Mouse (Mus musculus) stomach, postnatal 0 days (tissue): Measurements from ENCODE around the gene St3gal6. TPM values are rescaled to one million over a fixed set of nuclear protein-coding genes. Genes with fewer than 3 reads are reported as not detected.

Experiments used
- ATAC-seq: fragments of 200-750 bp; cut with Nextera tagmentation; 2 replicates; pipeline ENCODE4 v1.8.0; 2017; ENCODE audit not compliant: low FRiP score, low TSS enrichment
- DNase-seq: peaks from one replicate; pipeline ENCODE4 v3.0.0-alpha.2; 2016; ENCODE audit warnings: low spot score
- H3K27ac ChIP-seq: fragments of 300-500 bp; sonication (generic); replicated peaks from 2 replicates; pipeline ENCODE4 v1.5.1; 2014; ENCODE audit warnings: mild to moderate bottlenecking, control low read depth
- H3K27me3 ChIP-seq: fragments of 300-500 bp; sonication (generic); 2 replicates; pipeline ENCODE4 v1.6.1; 2014; ENCODE audit warnings: low read length; ENCODE audit not compliant: control insufficient read depth, insufficient read depth
- H3K36me3 ChIP-seq: fragments of 300-500 bp; sonication (generic); 2 replicates; pipeline ENCODE4 v1.6.1; 2014; ENCODE audit warnings: low read length, mixed read lengths; ENCODE audit not compliant: control insufficient read depth, insufficient read depth
- H3K4me1 ChIP-seq: fragments of 300-500 bp; sonication (generic); replicated peaks from 2 replicates; pipeline ENCODE4 v1.6.1; 2014; ENCODE audit warnings: antibody characterized with exemption; ENCODE audit not compliant: control insufficient read depth, insufficient read depth
- H3K4me2 ChIP-seq: fragments of 300-500 bp; sonication (generic); replicated peaks from 2 replicates; pipeline ENCODE4 v1.6.1; 2014; ENCODE audit warnings: low read depth, mild to moderate bottlenecking, control low read depth, moderate library complexity
- H3K4me3 ChIP-seq: fragments of 300-500 bp; sonication (generic); 2 replicates; pipeline ENCODE4 v1.5.1; 2014; ENCODE audit warnings: low read depth, low read length, control low read depth
- H3K9ac ChIP-seq: fragments of 300-500 bp; sonication (generic); 2 replicates; pipeline ENCODE4 v1.6.1; 2014; ENCODE audit warnings: mild to moderate bottlenecking, low read length, control low read depth, mixed read lengths
- H3K9me3 ChIP-seq: fragments of 300-500 bp; sonication (generic); 2 replicates; pipeline ENCODE4 v1.6.1; 2016; ENCODE audit warnings: low read length; ENCODE audit not compliant: control insufficient read depth
- CTCF ChIP-seq: IDR thresholded peaks from 2 replicates; pipeline ENCODE4 v1.5.1; 2016; ENCODE audit warnings: antibody characterized with exemption, low read depth, mild to moderate bottlenecking, moderate library complexity
- EP300 ChIP-seq: optimal IDR thresholded peaks from 2 replicates; pipeline ENCODE3; 2016; ENCODE audit warnings: antibody characterized with exemption
- WGBS: fragments of 180-500 bp; shearing (Covaris S2); extraction: QIAGEN DNeasy Blood & Tissue Kit; methylation state at CpG from one replicate; pipeline ENCODE4 v1.1.7; 2014; 5-methylcytosine and 5-hydroxymethylcytosine counted together
- polyA plus RNA-seq: library from polyadenylated mRNA; unstranded; fragments of >200 nt; fragmentation: Nextera tagmentation; extraction: Ambion mirVana; gene quantifications from 2 replicates; pipeline ENCODE4 v1.2.1, GENCODE M21; 2015

St3gal6 gene
- polyA plus RNA-seq, 1 experiment from 2014 or later, result 8.0 TPM

GRCm38 (mm10) chr16:58497886-58498713, 25.9 kb downstream of the St3gal6 start:
- 55% methylated on average over 9 of the region's 9 CpGs for WGBS

GRCm38 (mm10) chr16:58496791-58497190, 27.3 kb downstream of the St3gal6 start:
- Histone ChIP-seq H3K4me1 (0 out of 2 replicates have a peak, but pooled peaks cover 3% of the 10 kb centered on the region), H3K9me3 (no peaks in the 10 kb centered on the region), H3K4me3 (no peak overlapping the region), H3K36me3 (no peaks in the 10 kb centered on the region), H3K4me2 (no peak overlapping the region), H3K27ac (no peak overlapping the region), H3K27me3 (no peaks in the 10 kb centered on the region), H3K9ac (no peak overlapping the region)
- ATAC-seq, result no peak
- TF ChIP-seq CTCF (no peak), EP300 (no peak)
- no peak for DNase-seq

More at GRCm38 (mm10) chr16:58497886-58498713, 25.9 kb downstream of the St3gal6 start:
- peak; percentile 16; the same call in 1 of the 2 replicates for ATAC-seq
- 0 out of 2 replicates have a peak, but pooled peaks cover 3% of the 10 kb centered on the region for H3K4me1 ChIP-seq
- no peak for DNase-seq
- H3K4me3 ChIP-seq, result no peak overlapping the region
- H3K36me3 ChIP-seq, result no peaks in the 10 kb centered on the region
- no peaks in the 10 kb centered on the region for H3K27me3 ChIP-seq
- TF ChIP-seq CTCF (no peak), EP300 (no peak)
- no peak overlapping the region for H3K27ac ChIP-seq
- H3K9ac ChIP-seq, result no peak overlapping the region
- H3K4me2 ChIP-seq, result no peak overlapping the region
- no peaks in the 10 kb centered on the region for H3K9me3 ChIP-seq

DNA sequence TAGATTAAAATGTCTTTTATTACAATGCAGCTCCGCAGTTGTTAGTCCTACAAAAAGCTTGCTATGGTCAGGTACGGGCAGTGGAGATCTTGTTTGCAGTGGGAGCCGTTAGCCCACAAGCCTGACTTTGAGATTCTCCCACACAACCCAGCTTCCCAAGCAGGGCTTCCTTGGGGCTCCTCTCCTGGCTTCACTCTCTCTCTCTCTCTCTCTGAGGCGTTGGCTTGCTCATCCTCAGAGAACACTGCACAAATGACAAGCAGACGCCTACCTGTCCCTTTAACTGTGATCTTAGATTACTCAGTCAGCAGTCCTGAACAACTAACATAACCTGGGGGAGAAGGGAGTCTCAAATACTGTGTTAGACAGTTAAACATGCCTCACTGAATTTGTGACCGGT, 36.2 kb downstream of the St3gal6 start:
- WGBS, result 90% methylated on average over 6 of the region's 6 CpGs

GRCm38 (mm10) chr16:58482296-58482695, 41.7 kb downstream of the St3gal6 start:
- Histone ChIP-seq H3K27ac (no peak overlapping the region; the same call in 1 of the 2 replicates), H3K9me3 (no peaks in the 10 kb centered on the region), H3K36me3 (0 out of 2 replicates have a peak, but pooled peaks cover 5% of the 10 kb centered on the region), H3K4me3 (no peak overlapping the region), H3K9ac (no peak overlapping the region), H3K4me1 (no peaks in the 10 kb centered on the region), H3K27me3 (no peaks in the 10 kb centered on the region), H3K4me2 (no peak overlapping the region)
- TF ChIP-seq EP300, result no peak
- no peak for TF ChIP-seq CTCF
- WGBS, result 41% methylated on average over 3 of the region's 3 CpGs
- ATAC-seq (no peak), DNase-seq (no peak)

More for the DNA sequence above, 36.2 kb downstream of the St3gal6 start:
- Histone ChIP-seq H3K9ac (no peak overlapping the region), H3K4me1 (no peaks in the 10 kb centered on the region), H3K36me3 (0 out of 2 replicates have a peak, but pooled peaks cover 2% of the 10 kb centered on the region), H3K9me3 (no peaks in the 10 kb centered on the region), H3K4me3 (no peak overlapping the region), H3K4me2 (no peak overlapping the region), H3K27ac (no peak overlapping the region), H3K27me3 (no peaks in the 10 kb centered on the region)
- DNase-seq (no peak), ATAC-seq (no peak)
- TF ChIP-seq EP300 (no peak), CTCF (no peak)

GRCm38 (mm10) chr16:58481906-58482270, 42.2 kb downstream of the St3gal6 start:
- DNase-seq (no peak), ATAC-seq (no peak)
- 63% methylated on average over 5 of the region's 5 CpGs for WGBS
- Histone ChIP-seq H3K4me2 (no peak overlapping the region), H3K36me3 (0 out of 2 replicates have a peak, but pooled peaks cover 5% of the 10 kb centered on the region), H3K9me3 (no peaks in the 10 kb centered on the region), H3K4me1 (no peaks in the 10 kb centered on the region), H3K27me3 (no peaks in the 10 kb centered on the region), H3K9ac (no peak overlapping the region), H3K27ac (no peak overlapping the region; the same call in 1 of the 2 replicates), H3K4me3 (no peak overlapping the region)
- TF ChIP-seq CTCF (no peak), EP300 (no peak)
